Mouse (Mus musculus) megakaryocyte, embryonic 14.5 days (primary cell): ENCODE data around the gene G6pc. TPM values are rescaled to one million over a fixed set of nuclear protein-coding genes. Genes with fewer than 3 reads are reported as not detected.
"Not testable (repeated sequence)": the region's sequence is repeated elsewhere in the genome, so short reads cannot be mapped to it uniquely, and the experiment has no call there.

ENCODE experiments used
- H3K27me3 ChIP-seq: replicated peaks from 2 replicates; pipeline ENCODE3; 2012; ENCODE audit warnings: inconsistent platforms
- H3K36me3 ChIP-seq: replicated peaks from 2 replicates; pipeline ENCODE3; 2012; ENCODE audit warnings: low read length, inconsistent platforms, mixed read lengths
- H3K4me1 ChIP-seq: 2 replicates; pipeline ENCODE4 v1.6.1; 2012; ENCODE audit warnings: inconsistent platforms
- H3K4me3 ChIP-seq: replicated peaks from 2 replicates; pipeline ENCODE3; 2012; ENCODE audit warnings: moderate library complexity, mild to moderate bottlenecking, inconsistent platforms
- H3K9me3 ChIP-seq: 2 replicates; pipeline ENCODE4 v1.6.1; 2012; ENCODE audit warnings: inconsistent platforms
- FLI1 ChIP-seq: IDR thresholded peaks from 2 replicates; pipeline ENCODE4 v1.6.1; 2012; ENCODE audit warnings: low read length, inconsistent platforms, mixed read lengths
- GATA1 ChIP-seq: IDR thresholded peaks from 3 replicates; pipeline ENCODE4 v1.6.1; 2012; ENCODE audit warnings: mixed read lengths, low read length, inconsistent platforms, borderline replicate concordance
- polyA plus RNA-seq: library from polyadenylated mRNA; stranded (reverse); fragments of >175 nt; gene quantifications from 2 replicates; pipeline ENCODE4 v1.2.3, GENCODE M21; 2012; ENCODE audit warnings: low replicate concordance; ENCODE audit not compliant: insufficient read depth

Gene G6pc
- polyA plus RNA-seq, 1 experiment = not detected

DNA sequence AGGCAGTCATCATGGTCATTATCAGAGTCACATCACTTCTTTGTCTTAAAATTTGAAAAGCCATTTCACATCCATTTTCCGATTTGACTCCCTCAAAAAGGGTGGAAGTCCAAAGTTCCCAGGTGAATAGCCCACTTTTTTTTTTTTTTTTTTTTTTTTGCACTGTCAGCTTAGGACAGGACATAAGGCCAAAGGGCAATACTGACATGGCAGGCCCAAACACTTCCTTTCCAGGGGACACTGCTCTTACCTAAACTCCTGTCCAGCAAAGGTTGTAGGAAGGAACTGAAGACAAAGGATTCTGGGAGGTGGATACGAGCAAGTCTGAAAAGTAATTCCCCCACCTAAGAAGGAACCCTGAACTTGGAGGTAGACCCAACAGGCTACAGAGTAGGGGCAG is 11.4 kb upstream of the G6pc start:
- Histone ChIP-seq H3K9me3 (no peaks in the 10 kb centered on the region), H3K4me3 (no peak overlapping the region), H3K36me3 (no peaks in the 10 kb centered on the region), H3K4me1 (peaks cover 33% of the 10 kb centered on the region), H3K27me3 (peaks cover 23% of the 10 kb centered on the region)
- TF ChIP-seq GATA1 (no peak), FLI1 (no peak)

DNA sequence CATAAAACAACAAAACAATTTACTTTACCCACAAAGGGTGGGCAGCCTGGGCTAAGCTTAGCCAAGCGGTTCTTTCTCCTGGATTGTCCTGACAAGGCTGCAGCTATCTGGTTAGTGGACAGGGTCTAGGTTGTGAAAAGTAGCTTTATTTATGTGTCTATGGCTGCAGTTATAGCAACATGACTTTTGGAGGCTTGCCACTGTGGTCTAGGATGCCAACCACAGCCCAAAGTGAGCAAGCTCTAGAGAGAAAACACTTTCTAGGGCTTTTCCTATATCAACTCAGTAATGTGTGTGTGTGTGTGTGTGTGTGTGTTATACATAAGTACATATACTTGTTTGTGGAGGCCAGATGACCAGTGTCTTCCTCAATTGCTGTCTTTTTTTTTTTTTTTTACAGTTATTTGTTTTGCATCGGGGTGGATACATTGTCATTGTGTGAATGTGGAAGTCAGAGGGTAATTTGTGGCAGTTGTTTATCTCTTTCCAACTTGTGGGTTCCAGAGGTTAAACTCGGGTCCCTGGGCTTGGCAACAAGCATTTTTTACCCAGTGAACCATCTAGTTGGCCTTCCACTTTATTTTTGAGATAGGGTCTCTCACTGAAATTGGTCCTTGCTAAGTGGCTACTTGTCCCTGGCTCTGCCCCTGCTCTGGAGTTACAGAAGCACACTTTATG is 9.7 kb upstream of the G6pc start:
- TF ChIP-seq GATA1 = no peak
- TF ChIP-seq FLI1 = no peak
- Histone ChIP-seq H3K4me1 (peaks cover 39% of the 10 kb centered on the region), H3K27me3 (peaks cover 15% of the 10 kb centered on the region), H3K36me3 (no peaks in the 10 kb centered on the region), H3K9me3 (no peaks in the 10 kb centered on the region), H3K4me3 (no peak overlapping the region)

DNA sequence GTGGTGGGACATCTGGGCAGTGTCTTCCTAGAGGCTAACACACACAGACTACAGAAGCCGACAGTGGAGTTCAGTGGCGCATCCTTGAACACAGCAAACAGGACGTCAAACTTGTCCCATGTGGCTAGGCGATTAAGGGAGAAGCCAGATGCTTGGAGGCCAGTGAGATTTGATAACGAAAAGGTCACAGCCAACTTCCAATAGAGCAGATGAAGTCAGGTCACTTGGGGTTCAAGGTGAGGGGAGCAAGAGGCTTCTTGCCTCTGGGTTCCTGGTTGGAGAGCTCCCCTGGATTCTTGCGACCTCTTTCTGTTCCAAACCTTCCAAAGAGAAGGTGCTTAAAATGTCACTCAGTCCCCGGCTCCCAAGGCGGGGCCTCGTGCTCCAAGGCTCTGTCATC is 7.6 kb upstream of the G6pc start:
- TF ChIP-seq FLI1 = no peak
- TF ChIP-seq GATA1 = no peak
- H3K4me3 ChIP-seq = no peak overlapping the region
- H3K36me3 ChIP-seq = no peaks in the 10 kb centered on the region
- H3K4me1 ChIP-seq = peaks cover 44% of the 10 kb centered on the region
- H3K27me3 ChIP-seq = peaks cover 11% of the 10 kb centered on the region
- no peaks in the 10 kb centered on the region for H3K9me3 ChIP-seq

DNA sequence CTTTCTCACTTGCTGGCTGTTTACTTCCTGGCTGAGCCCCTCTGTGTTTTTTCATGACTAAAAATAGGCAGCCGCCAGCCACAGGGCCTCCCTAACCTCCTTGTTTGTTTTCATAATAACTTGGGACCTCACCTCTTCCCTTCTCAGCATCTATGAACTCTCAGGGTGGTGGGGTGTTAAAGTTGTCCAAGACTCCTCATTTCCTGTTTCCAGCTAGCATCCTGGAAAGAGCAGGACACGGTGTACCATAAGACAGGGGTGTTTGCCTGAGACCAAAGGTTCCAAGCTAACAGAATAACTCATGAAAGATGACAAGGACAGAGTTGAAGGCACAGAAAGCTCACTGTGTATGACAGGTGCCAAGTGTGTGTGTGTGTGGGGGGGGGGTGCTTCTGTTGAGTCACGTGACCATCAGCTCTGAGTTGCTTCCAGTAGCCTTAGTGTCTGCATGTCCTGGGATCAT is 6.7 kb upstream of the G6pc start:
- TF ChIP-seq GATA1 (no peak), FLI1 (no peak)
- peaks cover 45% of the 10 kb centered on the region for H3K4me1 ChIP-seq
- no peaks in the 10 kb centered on the region for H3K9me3 ChIP-seq
- no peaks in the 10 kb centered on the region for H3K36me3 ChIP-seq
- no peak overlapping the region for H3K4me3 ChIP-seq
- H3K27me3 ChIP-seq = peaks cover 13% of the 10 kb centered on the region

DNA sequence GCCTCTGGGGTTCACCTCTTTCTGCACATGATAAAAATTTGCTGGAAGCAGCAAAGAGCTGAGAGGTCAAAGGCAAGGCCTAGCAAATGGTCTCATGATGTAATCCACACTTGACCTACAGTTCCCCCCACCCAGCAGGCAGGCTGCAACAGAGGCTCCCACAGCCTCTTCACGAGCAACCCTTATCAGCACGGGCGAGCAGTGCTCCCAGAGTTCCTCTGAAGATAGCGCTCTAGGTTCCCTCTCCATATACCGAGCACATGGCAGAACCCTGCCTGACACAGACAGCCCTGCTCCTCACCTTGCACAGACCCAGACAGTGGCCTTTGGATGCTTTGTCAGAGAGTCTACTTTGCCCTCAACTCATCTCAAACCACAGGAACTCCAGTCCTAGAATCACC is 2.8 kb upstream of the G6pc start:
- Histone ChIP-seq H3K4me1 (peaks cover 26% of the 10 kb centered on the region), H3K27me3 (peaks cover 27% of the 10 kb centered on the region), H3K9me3 (no peaks in the 10 kb centered on the region), H3K36me3 (no peaks in the 10 kb centered on the region), H3K4me3 (no peak overlapping the region)
- TF ChIP-seq FLI1 = no peak
- no peak for TF ChIP-seq GATA1

DNA sequence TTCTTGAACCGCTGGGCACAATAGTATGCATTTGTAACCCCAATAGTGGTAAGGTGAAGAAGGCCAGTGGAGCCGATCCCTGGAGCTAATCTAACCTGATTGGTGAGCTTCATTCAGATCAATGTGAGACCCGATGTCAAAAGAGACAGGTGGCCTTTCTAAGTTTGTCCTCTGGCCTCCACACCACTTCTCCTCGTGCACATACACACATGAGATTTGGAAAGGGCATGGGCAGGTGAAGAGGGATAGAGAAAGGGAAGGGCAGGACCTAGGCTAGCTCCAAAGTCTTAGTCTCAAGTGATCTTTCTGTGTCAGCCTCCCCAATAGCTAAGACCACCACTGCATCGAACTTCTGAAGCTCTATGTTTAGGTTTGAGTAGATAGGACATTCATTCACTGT is 2.8 kb downstream of the G6pc start:
- no peaks in the 10 kb centered on the region for H3K36me3 ChIP-seq
- no peaks in the 10 kb centered on the region for H3K9me3 ChIP-seq
- H3K27me3 ChIP-seq = peaks cover 47% of the 10 kb centered on the region
- peaks cover 3% of the 10 kb centered on the region; the same call in 1 of the 2 replicates for H3K4me1 ChIP-seq
- no peak for TF ChIP-seq FLI1
- no peak for TF ChIP-seq GATA1
- no peak overlapping the region for H3K4me3 ChIP-seq

DNA sequence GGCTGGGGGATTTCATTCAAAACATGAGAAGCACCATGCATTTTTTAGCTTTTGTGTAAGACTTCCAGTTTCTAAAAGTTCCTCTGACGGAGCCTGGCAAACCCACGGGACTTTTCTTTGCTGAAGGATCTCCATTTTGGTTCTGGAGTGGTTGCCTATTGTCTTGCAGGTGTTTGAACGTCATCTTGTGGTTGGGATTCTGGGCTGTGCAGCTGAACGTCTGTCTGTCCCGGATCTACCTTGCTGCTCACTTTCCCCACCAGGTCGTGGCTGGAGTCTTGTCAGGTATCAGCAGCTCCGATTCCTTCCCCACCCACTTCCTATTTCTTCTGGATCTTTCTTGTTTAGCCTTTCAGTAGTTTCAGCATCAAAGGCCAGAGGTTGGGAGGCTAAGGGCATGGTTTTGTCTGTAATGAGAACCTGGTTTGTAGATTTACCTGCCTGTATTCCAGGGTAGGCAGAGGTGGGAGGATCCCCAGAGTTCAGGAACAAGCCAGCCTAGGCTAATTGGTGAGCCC is 7.1 kb downstream of the G6pc start:
- TF ChIP-seq GATA1 = no peak
- no peak for TF ChIP-seq FLI1
- Histone ChIP-seq H3K36me3 (no peaks in the 10 kb centered on the region), H3K4me1 (peaks cover 3% of the 10 kb centered on the region; the same call in 1 of the 2 replicates), H3K27me3 (peaks cover 59% of the 10 kb centered on the region), H3K9me3 (no peaks in the 10 kb centered on the region), H3K4me3 (no peak overlapping the region)

DNA sequence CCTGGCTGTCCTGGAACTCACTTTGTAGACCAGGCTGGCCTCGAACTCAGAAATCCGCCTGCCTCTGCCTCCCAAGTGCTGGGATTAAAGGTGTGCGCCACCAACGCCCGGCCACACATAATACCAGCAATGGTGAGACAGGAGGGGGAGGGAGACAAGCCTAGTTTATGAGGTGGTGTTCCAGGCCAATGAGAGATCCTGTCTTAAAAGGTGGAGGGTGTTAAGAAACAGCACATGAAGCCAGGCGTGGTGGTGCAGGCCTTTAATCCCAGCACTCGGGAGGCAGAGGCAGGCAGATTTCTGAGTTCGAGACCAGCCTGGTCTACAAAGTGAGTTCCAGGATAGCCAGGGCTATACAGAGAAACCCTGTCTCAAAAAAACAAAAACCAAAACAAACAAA is 10.8 kb downstream of the G6pc start:
- H3K9me3 ChIP-seq, H3K36me3 ChIP-seq, H3K4me3 ChIP-seq, H3K4me1 ChIP-seq: not testable (repeated sequence)
- peaks cover 50% of the 10 kb centered on the region for H3K27me3 ChIP-seq

DNA sequence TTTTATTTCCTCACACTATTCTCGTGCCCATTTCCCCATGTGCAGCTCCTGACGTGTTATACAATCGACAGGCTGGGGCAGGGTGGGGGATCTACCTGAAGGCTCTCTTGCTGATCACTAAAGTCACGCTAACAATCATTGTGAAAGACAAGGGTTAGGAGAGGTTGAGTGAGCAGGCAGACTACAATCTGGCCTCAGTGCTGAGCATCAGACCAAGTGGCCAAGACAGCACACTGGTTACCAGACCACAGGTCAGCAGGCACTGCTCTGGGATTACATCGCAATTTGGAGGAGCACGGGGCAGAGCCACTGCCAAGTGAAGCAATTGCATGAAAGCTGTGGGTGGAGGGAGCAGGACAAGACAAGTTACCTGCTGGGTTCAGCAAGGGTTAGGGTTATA is 11.6 kb downstream of the G6pc start:
- TF ChIP-seq FLI1 (no peak), GATA1 (no peak)
- Histone ChIP-seq H3K36me3 (no peaks in the 10 kb centered on the region), H3K4me3 (no peak overlapping the region), H3K27me3 (peaks cover 49% of the 10 kb centered on the region), H3K9me3 (no peaks in the 10 kb centered on the region), H3K4me1 (no peaks in the 10 kb centered on the region)

DNA sequence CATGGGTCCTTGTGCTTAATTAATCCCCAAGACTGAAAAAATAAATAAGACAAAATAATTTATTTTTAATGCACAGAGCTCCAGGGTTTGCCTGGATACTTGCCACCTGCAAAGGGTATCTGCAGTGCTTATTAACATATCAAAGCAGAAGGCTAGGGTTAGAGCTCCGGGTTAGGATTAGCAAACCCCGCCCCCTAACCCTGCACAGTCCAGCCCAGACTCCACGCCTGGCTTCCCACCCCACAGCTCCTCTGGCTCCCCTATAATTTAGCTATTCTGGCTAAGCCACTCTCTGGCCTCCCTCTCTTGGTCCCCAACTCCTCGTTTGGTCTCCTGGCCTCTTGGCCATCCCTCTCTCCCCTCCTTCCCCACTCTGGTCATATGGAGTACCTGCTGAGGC is 14.5 kb downstream of the G6pc start:
- Histone ChIP-seq H3K4me1 (no peaks in the 10 kb centered on the region; the same call in 1 of the 2 replicates), H3K9me3 (no peaks in the 10 kb centered on the region), H3K27me3 (peaks cover 33% of the 10 kb centered on the region), H3K36me3 (no peaks in the 10 kb centered on the region), H3K4me3 (no peak overlapping the region)
- TF ChIP-seq GATA1 = no peak
- no peak for TF ChIP-seq FLI1

DNA sequence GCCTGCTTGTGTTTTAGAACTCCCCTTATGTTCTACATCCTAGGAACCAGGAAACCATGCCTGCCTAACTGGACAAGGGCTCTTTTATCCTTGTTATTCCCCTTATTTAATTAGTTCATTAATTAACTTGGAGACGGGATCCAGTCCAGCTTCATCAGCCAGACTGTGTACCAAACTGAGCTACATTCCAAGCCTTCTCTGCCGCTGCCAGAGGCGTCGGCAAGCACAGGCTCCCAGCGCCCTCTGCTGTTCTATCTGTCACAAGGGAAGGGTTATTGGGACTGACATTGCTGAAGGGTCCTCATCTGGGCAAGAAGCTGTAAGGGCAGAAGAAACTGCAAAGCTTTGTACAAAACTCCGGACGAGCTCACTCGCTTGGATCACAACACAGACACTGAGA is 27.7 kb downstream of the G6pc start:
- TF ChIP-seq GATA1 (no peak), FLI1 (no peak)
- no peaks in the 10 kb centered on the region for H3K36me3 ChIP-seq
- peaks cover 19% of the 10 kb centered on the region for H3K4me1 ChIP-seq
- H3K4me3 ChIP-seq = no peak overlapping the region
- peaks cover 12% of the 10 kb centered on the region for H3K27me3 ChIP-seq
- peaks cover 4% of the 10 kb centered on the region for H3K9me3 ChIP-seq
